ENCODE assay signal across 8 mouse cellular contexts in genomic region chr1:156781076-156781741, GRCm38 (mm10). TPM values are rescaled to one million over a fixed set of nuclear protein-coding genes. Genes with fewer than 3 reads are reported as not detected.
DNase-seq lines count a peak whose midpoint lies in the region; ATAC-seq and TF ChIP-seq lines count a peak whose summit lies in the region.

No protein-coding gene starts in this region.

- peak overlapping the region; percentile 73 for H3K27ac ChIP-seq in hindbrain, embryonic 13.5 days
- peak overlapping the region; percentile 72 for H3K27ac ChIP-seq in stomach, postnatal 0 days (replicated peaks)

- peak; percentile 60 for ATAC-seq in hindbrain, embryonic 13.5 days (ENCODE audit: low FRiP score)
- ATAC-seq in stomach, postnatal 0 days (ENCODE audit: low FRiP score, low TSS enrichment): peak; percentile 73; the same call in 1 of the 2 replicates
- ATAC-seq in granulocyte monocyte progenitor cell, adult 5-6 weeks (replicated peaks; ENCODE audit: poor library complexity, severe bottlenecking): no peak

- DNase-seq in NIH3T3 (ENCODE audit: low read depth): peak; percentile 95
- peak; percentile 31 for DNase-seq in brain, adult 2 months (ENCODE audit: low read depth, low spot score)
- peak; percentile 72 to 80 for DNase-seq in gastrocnemius, adult 8-10 months (ENCODE audit: low spot score in 2 of 2)
- peak; percentile 15 for DNase-seq in lung, postnatal 36 days
- DNase-seq in stomach, postnatal 0 days (ENCODE audit: low spot score): peak; percentile 39
- DNase-seq in right cerebral cortex, postnatal 14 days: no peak

- peaks cover 54% of the 10 kb centered on the region for H3K4me1 ChIP-seq in hindbrain, embryonic 13.5 days (replicated peaks)
- H3K4me1 ChIP-seq in stomach, postnatal 0 days (replicated peaks; ENCODE audit: control insufficient read depth, insufficient read depth): no peaks in the 10 kb centered on the region

- no peak for TF ChIP-seq EP300 in stomach, postnatal 0 days (optimal IDR thresholded peaks at IDR 0.05)

- 10% methylated on average over 12 of the region's 12 CpGs for WGBS in hindbrain, embryonic 13.5 days
- WGBS in stomach, postnatal 0 days: 21% methylated on average over 12 of the region's 12 CpGs

- no peaks in the 10 kb centered on the region for H3K9me3 ChIP-seq in hindbrain, embryonic 13.5 days
- H3K9me3 ChIP-seq in stomach, postnatal 0 days (ENCODE audit: control insufficient read depth, low read length): no peaks in the 10 kb centered on the region

- no peak overlapping the region for H3K9ac ChIP-seq in hindbrain, embryonic 13.5 days
- no peak overlapping the region for H3K9ac ChIP-seq in stomach, postnatal 0 days (ENCODE audit: low read length)

- H3K36me3 ChIP-seq in hindbrain, embryonic 13.5 days: no peaks in the 10 kb centered on the region
- H3K36me3 ChIP-seq in stomach, postnatal 0 days (ENCODE audit: control insufficient read depth, insufficient read depth, low read length): no peaks in the 10 kb centered on the region

- H3K27me3 ChIP-seq in hindbrain, embryonic 13.5 days: peaks cover 5% of the 10 kb centered on the region; the same call in 1 of the 2 replicates
- no peaks in the 10 kb centered on the region for H3K27me3 ChIP-seq in stomach, postnatal 0 days (ENCODE audit: control insufficient read depth, insufficient read depth, low read length)

- TF ChIP-seq CTCF in stomach, postnatal 0 days (IDR thresholded peaks at IDR 0.05; ENCODE audit: low read depth): peak; percentile 22

- no peak overlapping the region for H3K4me3 ChIP-seq in hindbrain, embryonic 13.5 days
- no peak overlapping the region for H3K4me3 ChIP-seq in stomach, postnatal 0 days (ENCODE audit: low read depth, low read length)

- peak overlapping the region; percentile 10; the same call in 1 of the 2 replicates for H3K4me2 ChIP-seq in hindbrain, embryonic 13.5 days
- no peak overlapping the region for H3K4me2 ChIP-seq in stomach, postnatal 0 days (replicated peaks; ENCODE audit: low read depth)

RNA-seq across cellular contexts. Expression of gene Angptl1, which starts 57.2 kb away (rescaled TPM):
- 1 to 10 TPM; 4.5 to 6.4 (median 5.9) TPM for total RNA-seq in gastrocnemius, adult 8-10 months (2022)
- 3.0 and 4.4 TPM in 2 replicates for polyA plus RNA-seq in hindbrain, embryonic 13.5 days (2015; fragmentation: Nextera tagmentation; extraction: Ambion mirVana)
- 7.6 and 8.0 TPM in 2 replicates for polyA plus RNA-seq in stomach, postnatal 0 days (2015; fragmentation: Nextera tagmentation; extraction: Ambion mirVana)
- total RNA-seq in granulocyte monocyte progenitor cell, adult 5-6 weeks (2014; fragmentation: Nextera tagmentation): not detected in 2 replicates
- total RNA-seq in granulocyte monocyte progenitor cell, adult 5-6 weeks (2017): not detected in 2 replicates

Comparison
In these comparisons a context has a peak if more than half of its experiments do, and no peak if none do; other contexts are left out.
1. RNA of gene Angptl1, which starts 57.2 kb away (total RNA-seq): 4.5 to 6.4 TPM in gastrocnemius, adult 8-10 months; not detected in granulocyte monocyte progenitor cell, adult 5-6 weeks; every median in the first group is over 4 times any median in the second.